Mouse (Mus musculus): Measurements from ENCODE around the gene Ak8.

- TF ChIP-seq CTCF (IDR thresholded peaks at IDR 0.05; ENCODE audit: low read depth, low read length), result no peak
- TF ChIP-seq TAL1 (conservative IDR thresholded peaks at IDR 0.05; ENCODE audit: low read depth, low read length), result no peak
Observed at GRCm38 (mm10) chr2:28796298-28796697, 96.3 kb downstream of the Ak8 start.
